Mouse (Mus musculus) gastrocnemius, adult 18-20 months (tissue): ENCODE data around the gene Rnf223. TPM values are rescaled to one million over a fixed set of nuclear protein-coding genes. Genes with fewer than 3 reads are reported as not detected.

Source experiments
- DNase-seq: peaks from one replicate; pipeline ENCODE4 v3.0.0; 2021; ENCODE audit warnings: low spot score
- long read RNA-seq, 2 experiments: library from polyadenylated mRNA; stranded (forward); transcript quantifications; one replicate each; pipeline ENCODE4 v2.0.0; 2021
- total RNA-seq, 2 experiments: library from RNA; stranded (reverse); gene quantifications; 2 replicates each; pipeline ENCODE4 v1.2.3; 2021

Gene Rnf223
- total RNA-seq = not detected
- long read RNA-seq, experiment 1 = 0 reads
- long read RNA-seq, experiment 2 = 0 reads

DNA sequence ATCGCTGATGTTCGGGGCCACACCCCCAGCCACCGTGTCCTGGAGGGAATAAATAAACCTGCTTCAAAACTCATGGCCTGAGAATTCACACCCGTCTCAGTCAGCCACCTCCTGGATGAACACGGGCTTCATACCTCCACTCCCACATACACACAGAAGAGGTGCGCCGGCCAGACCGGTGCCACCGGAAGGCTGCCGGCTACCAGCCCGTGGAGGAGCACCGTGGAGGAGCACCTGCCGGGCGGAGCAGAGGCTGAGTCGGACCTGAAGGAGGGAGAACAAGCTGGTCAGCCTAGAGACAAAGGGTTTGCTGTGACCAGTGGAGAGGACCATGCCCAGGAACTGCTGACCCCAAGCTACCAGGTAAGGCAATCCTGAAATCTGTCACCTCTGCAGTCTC lies at the start of gene Rnf223:
Rnf223 (plus strand) TSS at position 78 of the 400 bp plus-strand sequence.
- DNase-seq = no peak

DNA sequence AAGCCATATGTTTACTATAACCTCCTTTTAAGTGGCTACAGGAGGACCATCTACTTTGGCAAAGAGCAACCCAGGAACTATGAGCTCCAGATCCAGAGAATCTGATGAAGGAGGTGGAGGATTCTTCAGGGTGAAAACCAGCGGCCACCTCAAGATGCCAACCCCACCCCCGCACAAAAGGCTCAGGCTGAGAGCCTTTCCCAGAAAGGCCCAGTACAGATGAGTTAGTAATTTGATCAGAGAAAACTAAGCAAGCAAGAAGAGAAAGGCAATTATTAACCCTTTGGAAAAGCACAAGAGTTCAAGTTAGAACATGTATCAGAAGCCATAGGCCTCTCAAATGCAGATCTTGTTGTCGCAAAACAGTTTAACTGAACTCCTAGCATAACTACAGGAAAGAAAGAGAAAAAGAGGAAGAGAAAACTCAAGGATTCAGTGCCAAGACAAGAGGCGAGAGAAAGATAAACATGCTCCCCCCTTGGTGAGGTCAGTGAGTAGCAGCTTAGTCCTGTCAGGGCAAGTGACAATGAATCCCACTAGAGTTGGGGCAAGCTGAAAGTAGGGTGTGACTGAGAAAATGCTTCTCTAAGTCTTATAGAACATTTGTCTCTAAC lies 47.6 kb upstream of the Rnf223 start:
- DNase-seq = no peak

DNA sequence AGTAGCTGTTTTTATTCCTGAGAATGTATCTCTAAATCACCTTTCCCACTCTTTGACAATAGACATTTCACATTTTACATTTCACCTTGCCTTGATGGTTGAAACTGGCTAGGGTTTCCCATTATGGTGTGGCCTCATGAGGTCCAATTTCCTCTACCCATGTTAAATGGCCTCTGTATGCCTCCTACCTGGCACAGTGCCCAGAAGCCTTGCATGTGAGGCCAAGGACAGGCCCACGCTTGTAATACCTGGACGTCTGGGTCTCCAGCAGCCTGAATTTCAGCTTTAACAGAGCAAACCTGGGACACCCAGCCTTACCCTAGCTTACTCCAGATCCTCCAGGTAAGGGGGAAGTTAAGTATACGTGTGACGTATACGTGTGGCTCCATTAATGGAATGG lies 47.0 kb upstream of the Rnf223 start:
- no peak for DNase-seq

DNA sequence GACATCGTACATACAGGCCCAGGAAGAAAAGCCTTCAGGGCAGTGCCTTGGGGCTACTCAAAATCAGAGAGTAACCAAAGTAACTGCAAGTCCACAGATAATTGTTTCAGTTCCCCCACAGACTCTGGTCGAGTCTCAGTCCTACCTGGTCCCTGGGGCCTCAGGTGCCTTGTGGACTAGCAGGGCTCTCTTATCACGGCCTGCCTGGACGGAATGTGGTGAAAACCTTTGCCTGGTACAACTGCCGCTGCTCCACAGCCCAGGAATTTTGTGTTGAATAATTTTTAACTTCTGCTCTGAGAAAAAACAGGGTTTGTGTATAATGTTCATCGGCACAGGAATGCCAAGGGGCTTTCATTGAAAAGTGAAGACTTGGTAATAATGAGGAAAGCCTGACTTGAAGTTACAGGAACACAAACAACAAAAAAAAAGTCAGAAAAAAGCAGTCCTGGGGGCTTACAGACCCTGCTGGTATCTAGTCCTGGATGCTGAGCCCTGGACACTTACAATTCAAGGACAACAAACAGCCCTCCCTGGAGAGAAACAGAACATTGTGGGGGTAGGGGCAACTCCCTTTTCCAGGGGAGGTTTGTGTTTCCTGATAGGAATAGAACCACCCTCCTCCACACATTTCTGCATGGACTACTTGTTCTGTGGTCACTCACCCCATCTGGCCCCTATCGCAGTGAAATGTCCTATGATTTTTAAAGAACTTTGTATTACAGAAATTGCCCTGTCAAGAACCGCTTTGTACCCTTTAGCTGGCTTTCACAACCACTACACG lies 46.0 kb upstream of the Rnf223 start:
- DNase-seq = no peak

DNA sequence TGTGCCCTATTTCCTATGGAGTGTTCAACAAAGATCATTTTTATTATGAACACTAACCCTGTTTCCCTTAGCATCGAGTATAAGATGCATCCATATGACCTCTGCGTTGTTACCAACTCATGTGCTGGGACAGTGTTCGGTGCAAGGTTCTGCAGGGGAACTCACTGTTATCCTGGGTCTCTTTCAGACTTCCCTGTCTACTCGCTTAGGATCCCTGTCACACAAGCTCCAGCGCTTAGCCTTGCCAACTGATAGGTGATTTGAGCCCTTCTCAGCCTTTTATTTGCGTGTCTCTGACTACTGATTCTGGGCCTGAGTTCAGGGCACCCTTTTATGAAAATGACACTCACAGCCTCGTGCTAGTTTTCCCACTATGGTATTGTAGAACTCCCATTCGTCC lies 45.1 kb upstream of the Rnf223 start:
- no peak for DNase-seq

DNA sequence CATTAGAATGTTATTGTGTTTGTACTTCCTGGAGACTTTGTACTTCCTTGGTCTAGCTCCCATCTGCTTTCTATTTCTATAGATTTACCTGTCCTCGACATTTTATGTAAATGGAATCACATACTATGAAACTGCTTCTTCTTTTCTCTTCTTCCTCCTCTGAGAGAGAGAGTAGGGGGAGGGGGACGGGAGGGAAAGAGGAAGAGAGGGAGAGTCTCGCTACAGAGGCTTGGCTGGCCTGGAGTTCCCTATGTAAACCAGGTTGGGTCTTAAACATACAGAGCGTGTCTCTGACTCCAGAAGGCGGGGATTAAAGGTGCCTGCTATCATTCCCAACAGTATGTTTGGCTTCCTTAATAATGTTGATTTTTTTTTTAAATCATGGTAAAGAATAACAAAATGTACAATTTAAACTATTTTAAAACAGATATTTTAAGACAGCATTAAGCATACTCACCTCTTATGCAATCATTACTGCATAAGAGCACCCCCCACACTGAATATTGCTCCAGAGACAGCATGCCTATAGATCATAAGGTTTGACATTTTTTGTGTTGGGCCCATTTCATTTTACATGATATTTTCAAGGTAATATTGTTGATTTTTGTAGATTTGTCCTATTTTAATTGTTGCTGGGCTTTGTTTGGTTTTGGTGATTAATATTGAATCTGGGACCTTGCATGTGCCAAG lies 42.8 kb upstream of the Rnf223 start:
- DNase-seq = no peak

DNA sequence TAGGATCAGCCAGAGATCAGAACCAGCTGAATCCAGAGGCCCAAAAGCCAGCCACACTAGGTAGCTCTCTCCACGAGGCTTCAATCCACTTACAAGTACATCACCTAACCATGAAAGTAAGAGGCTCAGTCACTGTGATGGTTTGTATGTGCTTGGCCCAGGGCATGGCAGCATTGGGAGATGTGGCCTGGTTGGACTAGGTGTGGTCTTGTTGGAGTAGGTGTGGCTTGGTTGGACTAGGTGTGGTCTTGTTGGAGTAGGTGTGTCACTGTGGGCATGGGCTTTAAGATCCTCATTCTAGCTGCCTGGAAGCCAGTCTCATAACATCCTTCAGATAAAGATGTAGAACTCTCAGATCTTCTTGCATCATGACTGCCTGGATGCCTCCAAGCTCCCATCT lies 39.1 kb upstream of the Rnf223 start:
- no peak for DNase-seq

GRCm38 (mm10) chr4:156092765-156093164 lies 37.5 kb upstream of the Rnf223 start:
- no peak for DNase-seq

DNA sequence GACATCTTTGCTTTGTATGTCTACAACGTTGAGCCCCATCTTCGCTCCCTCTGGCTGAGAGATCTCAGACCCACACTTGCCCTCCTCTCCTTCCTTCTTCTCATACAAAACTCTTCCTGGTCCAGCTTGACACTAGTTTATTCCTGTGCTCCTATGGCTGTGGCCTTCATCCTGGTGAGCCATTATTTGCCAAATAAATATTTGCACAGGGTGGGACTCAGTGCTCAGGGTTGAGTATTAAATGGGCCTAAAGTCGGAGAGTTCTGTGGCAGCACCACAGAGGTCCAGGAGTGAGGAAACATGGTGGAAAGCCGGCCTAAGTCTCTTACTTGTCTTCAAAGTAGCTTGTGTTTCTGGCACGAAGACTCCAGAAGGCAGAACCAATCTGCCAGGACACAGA lies 36.6 kb upstream of the Rnf223 start:
- DNase-seq = no peak

DNA sequence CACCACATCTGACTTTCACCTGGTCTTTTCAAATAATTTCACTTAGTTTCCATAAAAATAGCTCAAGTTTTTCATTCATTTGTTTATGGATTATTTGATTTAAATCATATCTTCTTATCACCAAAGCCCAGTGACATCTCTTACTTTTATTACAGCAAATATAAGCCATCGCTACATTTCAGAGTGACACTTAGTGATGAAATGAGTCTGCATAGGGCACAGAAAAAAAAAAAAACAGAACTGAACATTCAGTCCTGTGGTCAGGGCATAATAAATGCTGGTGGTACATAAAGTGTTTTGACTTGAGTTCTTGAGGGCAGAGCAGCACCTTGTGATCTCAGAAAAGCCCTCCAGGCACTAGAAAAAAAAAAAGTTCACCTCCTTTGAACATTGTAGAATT lies 34.1 kb upstream of the Rnf223 start:
- DNase-seq = no peak

DNA sequence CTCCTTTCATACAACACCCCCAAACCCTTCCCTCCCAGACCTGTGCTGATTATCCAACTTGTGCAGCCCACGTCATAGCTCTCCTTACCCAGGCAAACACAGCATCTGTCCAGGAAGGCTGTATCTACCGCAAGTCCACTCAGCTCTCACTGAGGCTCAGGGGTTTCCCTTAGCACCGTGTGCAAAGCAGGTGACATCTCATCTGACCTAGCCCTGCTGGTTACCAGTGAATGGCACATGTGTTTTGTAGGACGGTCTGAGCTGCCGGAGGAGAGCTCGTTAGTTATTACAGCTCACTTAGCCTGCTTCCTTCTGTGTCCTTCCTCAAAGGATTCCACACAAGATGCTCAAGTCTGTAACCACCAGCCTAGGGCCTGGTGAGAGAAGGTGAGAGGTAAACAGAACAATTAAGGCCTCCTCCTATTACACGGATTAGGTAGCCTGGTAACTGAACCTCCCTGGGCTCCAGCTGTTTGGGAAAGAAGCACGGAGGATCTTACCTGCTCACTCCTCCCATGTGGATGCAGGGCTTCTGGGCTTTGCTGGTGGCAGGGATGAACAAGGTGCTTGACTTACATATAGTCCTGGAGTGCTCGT lies 32.4 kb upstream of the Rnf223 start:
- no peak for DNase-seq

DNA sequence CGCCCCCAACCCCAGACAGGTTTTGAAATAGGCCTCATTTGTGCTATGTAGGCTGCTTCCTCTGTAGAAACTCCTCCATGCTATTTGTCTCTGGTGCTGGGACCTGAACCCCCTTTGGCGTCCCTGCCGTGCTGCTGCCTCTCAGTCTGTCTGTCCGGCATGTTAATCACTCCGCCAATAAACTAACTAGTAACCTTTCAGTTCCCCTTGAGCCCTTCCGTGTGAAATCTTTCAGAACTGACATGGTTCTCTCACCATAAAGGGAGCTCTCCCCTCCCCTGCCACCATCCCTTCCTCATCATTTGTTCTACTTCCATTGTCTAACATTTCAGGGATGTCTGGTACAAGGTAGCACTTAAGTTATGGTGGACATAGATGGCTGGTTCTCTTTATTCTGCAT lies 30.9 kb upstream of the Rnf223 start:
- no peak for DNase-seq

GRCm38 (mm10) chr4:156100501-156100900 lies 29.8 kb upstream of the Rnf223 start:
- DNase-seq = no peak

DNA sequence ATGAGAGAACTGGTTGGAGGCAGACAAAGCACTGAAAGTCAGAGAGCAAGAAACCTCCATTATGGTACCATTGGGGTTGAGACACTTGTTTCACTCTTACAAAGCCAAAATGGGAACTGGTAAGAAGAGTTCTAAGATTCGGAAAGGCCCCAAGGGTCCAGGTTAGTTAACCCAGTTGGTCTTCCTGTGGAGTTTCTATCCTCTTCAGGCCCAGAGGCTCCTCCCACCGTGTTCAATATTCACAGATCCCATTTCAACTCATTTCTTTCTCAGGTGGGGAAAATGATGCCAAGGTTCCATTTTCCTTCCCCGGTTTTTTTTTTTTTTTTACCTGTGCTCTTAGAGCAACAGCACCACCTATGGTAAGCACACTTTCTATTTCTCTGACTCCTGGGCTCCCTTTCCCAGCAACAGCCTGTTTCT lies 28.8 kb upstream of the Rnf223 start:
- DNase-seq = peak; percentile 3

GRCm38 (mm10) chr4:156103342-156103741 lies 27.0 kb upstream of the Rnf223 start:
- DNase-seq = no peak

DNA sequence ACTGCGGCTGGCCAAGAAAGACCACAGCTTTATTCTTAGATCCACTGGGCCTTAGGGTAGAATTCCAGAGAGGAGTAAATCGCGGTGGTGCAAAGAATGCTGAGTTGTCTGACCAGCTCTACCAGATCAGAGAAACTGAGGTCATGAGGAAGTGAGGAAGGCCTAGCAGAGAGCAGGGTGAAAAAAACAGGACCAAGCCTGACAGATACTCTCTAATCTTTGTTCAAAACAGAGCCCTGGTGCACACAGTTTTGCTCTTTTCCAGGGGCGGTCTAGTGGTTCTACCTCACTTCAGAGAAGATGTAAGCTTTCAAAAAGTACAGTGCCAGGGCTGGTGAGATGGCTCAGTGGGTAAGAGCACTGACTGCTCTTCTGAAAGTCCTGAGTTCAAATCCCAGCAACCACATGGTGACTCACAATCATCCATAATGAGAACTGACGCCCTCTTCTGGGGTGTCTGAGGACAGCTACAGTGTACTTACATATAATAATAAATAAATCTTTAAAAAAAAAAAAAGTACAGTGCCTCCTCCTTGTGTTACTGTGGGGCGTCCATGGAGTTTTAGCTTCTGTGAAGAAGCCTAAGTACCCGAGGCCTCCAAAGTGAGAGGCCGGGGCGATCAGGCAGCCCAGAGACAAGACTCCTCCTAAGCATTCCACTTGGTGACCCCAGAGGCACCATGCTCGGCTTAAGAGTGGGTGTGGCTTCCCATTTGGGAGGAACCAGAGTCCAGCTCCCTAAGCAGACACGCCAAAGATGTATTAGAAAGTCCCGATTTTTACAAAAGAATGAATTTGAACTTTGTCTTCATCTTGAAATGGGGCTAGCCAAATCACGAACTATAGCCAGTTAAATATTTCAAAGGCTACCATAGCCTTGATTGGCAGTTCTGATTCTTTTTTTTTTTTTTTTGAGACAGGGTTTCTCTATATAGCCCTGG lies 21.4 kb upstream of the Rnf223 start:
- DNase-seq = peak; percentile 43

GRCm38 (mm10) chr4:156109570-156110331 lies 20.6 kb upstream of the Rnf223 start, which contains the start of gene 9430015G10Rik:
Gene 9430015G10Rik (plus strand): TSS chr4:156109982.
- DNase-seq = peak; percentile 98

DNA sequence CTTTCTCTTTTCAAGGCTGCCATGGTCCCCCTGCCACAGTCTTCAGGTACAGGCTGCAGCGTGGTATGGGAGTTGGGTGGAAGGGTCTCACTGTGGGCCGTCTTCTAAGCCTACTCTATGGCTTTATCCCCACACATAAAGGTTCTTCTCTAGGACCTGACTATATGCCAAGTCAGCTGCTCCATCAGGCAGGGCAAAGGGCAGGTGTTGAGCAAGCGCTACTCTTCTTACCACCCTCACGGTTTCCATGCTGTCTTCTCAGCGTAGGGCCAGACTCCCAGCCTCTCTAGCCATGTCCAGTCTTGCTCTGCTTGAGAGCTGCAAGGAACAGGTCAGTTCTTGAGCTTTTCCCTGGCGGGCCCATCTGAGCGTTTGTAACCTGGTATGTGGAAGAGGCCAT lies 6.2 kb upstream of the Rnf223 start:
- DNase-seq = no peak

- DNase-seq = no peak
Measured at GRCm38 (mm10) chr4:156125393-156125792, 4.9 kb upstream of the Rnf223 start.

DNA sequence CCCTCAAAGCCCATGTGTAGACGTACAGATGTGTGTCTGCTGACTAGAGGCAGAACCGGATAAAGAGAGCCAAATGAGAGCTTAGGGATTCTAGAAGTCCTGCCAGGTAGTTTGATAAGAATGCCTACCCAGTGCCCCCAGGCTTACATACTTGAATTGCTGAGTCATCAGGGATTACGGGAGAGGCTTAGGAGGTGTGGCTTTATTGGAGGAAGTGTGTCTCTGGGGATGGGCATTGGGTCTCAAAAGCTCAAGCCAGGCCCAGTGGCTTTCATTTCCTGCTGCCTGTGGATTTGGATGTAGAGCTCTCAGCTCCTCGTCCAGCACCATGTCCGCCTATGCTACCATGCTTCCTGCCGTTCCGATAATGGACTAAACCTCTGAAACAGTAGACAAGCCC lies 3.5 kb upstream of the Rnf223 start:
- DNase-seq = no peak
